Mouse (Mus musculus) adrenal gland, postnatal 36 days (tissue): Measurements from ENCODE around the gene Vmn1r87. TPM values are rescaled to one million over a fixed set of nuclear protein-coding genes. Genes with fewer than 3 reads are reported as not detected.

Source experiments
- DNase-seq, 2 experiments: peaks; one replicate each; pipeline ENCODE4 v3.0.0; 2021; ENCODE audit warnings: mixed read lengths in 1 of 2
- long read RNA-seq, 2 experiments: library from polyadenylated mRNA; stranded (forward); transcript quantifications; one replicate each; pipeline ENCODE4 v2.0.0; 2021; ENCODE audit warnings: borderline sequencing depth in 2 of 2
- total RNA-seq, 2 experiments: library from RNA; stranded (reverse); gene quantifications; 2 replicates each; pipeline ENCODE4 v1.2.3; 2021

Vmn1r87 gene
- total RNA-seq, result not detected
- long read RNA-seq, experiment 1, result 0 reads
- long read RNA-seq, experiment 2, result 0 reads

- no peak for DNase-seq
Observed at GRCm38 (mm10) chr7:13140057-13140456, at the start of gene Vmn1r87. Gene Vmn1r87 (minus strand): TSS chr7:13140157.

- no peak for DNase-seq
Observed at GRCm38 (mm10) chr7:13159268-13159667, 19.3 kb upstream of the Vmn1r87 start, which contains the start of gene Vmn1r88. Gene Vmn1r88 (plus strand): TSS chr7:13159568.

DNA sequence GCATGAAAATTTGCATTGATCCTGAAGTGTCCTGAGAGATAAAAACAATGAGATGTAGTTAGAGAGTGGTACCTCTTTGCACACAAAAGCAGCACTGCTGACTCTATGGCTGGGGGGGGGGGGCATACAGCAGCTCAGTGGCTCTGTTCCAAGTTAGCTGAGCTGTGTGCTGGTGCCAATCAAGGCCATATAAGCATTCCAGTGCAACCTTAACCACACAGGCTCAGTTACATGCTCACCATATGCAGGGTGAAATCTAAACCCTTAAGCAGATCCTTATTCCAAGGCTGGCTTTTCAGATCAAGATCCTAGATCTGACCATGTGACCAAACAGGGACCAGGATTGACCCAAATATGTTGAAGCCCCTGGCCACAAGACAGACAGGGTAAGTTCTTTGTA is 2.6 kb downstream of the Vmn1r87 start:
- no peak for DNase-seq

DNA sequence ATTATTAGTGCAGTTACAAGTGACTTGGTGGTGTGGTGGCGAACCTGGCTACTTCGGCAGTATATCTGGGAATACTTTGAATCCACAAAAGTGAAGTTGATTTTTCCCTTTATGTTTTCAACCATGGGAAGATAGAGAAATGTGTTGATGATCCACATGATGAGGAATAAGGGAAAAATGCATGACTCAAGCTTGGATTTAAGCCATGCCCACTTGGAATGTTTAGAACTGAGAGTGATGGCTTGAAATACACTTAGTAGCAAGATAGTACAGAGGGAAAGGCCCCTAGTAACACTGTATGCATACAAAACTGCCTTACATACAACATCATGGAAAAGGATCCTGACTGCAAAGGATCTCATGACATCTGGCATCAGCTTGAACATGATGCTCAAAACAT is 8.1 kb downstream of the Vmn1r87 start:
- DNase-seq, result no peak

DNA sequence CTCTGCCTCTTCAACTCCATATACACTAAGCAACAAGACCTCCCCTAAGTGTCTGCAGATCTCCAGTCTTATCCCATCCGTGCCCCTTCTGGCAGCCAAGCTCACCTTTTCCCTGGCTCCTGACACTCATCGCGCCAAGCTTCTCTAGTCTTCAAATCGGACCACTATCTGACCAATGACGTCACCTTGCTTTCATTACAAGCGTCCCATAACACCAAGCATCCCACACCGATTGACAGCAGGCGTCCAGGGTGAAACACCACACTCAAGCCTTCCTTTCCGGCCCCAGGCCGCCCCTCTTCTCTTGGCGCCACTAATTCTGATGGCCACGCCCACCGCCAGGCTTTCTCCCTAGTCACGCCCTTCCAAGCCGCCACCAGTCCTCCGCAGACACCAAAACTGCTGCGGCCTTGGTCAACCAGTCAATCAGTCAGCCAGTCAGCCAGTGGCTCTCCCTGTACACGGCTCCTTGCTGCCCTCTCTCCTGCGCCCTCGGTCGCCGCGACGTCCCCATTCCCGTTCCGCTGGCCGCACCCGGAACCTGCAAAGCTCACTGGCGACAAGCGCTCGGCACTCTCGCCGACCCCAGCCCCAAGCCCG is 16.3 kb downstream of the Vmn1r87 start:
- DNase-seq, result peak; percentile 7 to 11

DNA sequence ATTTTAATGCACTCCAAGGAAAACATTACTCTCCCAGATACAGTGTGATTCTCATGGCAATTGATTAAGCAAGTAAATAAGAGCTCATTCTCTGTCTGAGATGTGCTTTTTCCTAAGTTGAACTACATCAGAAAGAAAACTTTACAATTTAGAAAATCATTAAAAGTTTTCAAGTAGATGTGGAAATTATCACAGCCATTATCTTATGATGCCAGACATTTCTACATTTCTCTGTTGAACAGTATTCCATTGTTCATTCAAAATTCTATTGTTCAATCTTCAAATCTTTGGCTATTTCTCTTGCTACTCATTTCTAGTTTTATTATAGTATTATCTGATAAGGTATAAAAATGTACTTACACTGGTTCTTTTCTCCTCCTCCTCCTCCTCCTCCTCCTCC is 20.1 kb downstream of the Vmn1r87 start, which contains the start of gene Vmn1r86:
TSS of gene Vmn1r86 (minus strand) at position 101 of the 400 bp plus-strand sequence.
- DNase-seq, result no peak

GRCm38 (mm10) chr7:13095073-13095472 is 44.9 kb downstream of the Vmn1r87 start, which contains the start of gene Vmn1r85:
Gene Vmn1r85 (minus strand): TSS chr7:13095173.
- DNase-seq, result no peak

Other genes with a start within 250 kb of the Vmn1r87 start
- gene Zscan22, start 242.3 kb downstream of the Vmn1r87 start, total RNA-seq, result 10 to 100 TPM; 10.7 to 13.6 TPM
- 100 to 1,000 TPM; 919 to 976 TPM for gene Rps5, start 217.9 kb downstream of the Vmn1r87 start, total RNA-seq
- gene Rnf225, start 212.7 kb downstream of the Vmn1r87 start, total RNA-seq, result under 1 TPM; 0.20 to 0.63 TPM
- gene Zfp324, start 174.3 kb downstream of the Vmn1r87 start, total RNA-seq, result 1 to 10 TPM; 9.3 to 9.5 TPM
- 1 to 10 TPM; 5.9 to 7.6 TPM for gene Zfp446, start 162.3 kb downstream of the Vmn1r87 start, total RNA-seq
- gene Slc27a5, start 142.0 kb downstream of the Vmn1r87 start, total RNA-seq, result under 1 TPM in 1 of 2 experiments, not detected in 1; 0.20 TPM
- gene Trim28, start 141.0 kb downstream of the Vmn1r87 start, total RNA-seq, result 100 to 1,000 TPM; 221 to 229 TPM
- 10 to 100 TPM; 11.7 to 13.6 TPM for gene Zbtb45, start 130.1 kb downstream of the Vmn1r87 start, total RNA-seq
- gene Chmp2a, start 105.3 kb downstream of the Vmn1r87 start, total RNA-seq, result 100 to 1,000 TPM; 178 to 225 TPM
- gene Ube2m, start 101.9 kb downstream of the Vmn1r87 start, total RNA-seq, result 100 to 1,000 TPM; 173 to 178 TPM
- 1 to 10 TPM; 1.8 to 2.9 TPM for gene Mzf1, start 85.4 kb downstream of the Vmn1r87 start, total RNA-seq
- gene Vmn1r85, start 45.0 kb downstream of the Vmn1r87 start, total RNA-seq, result not detected
- gene Vmn1r86, start 20.2 kb downstream of the Vmn1r87 start, total RNA-seq, result not detected
- under 1 TPM; 0.03 to 0.17 TPM for gene Vmn1r88, start 19.4 kb upstream of the Vmn1r87 start, total RNA-seq
- gene Vmn1r89, start 72.9 kb upstream of the Vmn1r87 start, total RNA-seq, result not detected
- 10 to 100 TPM; 12.3 to 12.8 TPM for gene Lig1, start 137.1 kb upstream of the Vmn1r87 start, total RNA-seq
- gene Zswim9, start 138.6 kb upstream of the Vmn1r87 start, total RNA-seq, result 1 to 10 TPM; 7.1 to 8.4 TPM
- gene Pla2g4c, start 184.5 kb upstream of the Vmn1r87 start, total RNA-seq, result under 1 TPM; 0.16 to 0.46 TPM